Mouse (Mus musculus): ENCODE results near the gene 4930404N11Rik.

DNA sequence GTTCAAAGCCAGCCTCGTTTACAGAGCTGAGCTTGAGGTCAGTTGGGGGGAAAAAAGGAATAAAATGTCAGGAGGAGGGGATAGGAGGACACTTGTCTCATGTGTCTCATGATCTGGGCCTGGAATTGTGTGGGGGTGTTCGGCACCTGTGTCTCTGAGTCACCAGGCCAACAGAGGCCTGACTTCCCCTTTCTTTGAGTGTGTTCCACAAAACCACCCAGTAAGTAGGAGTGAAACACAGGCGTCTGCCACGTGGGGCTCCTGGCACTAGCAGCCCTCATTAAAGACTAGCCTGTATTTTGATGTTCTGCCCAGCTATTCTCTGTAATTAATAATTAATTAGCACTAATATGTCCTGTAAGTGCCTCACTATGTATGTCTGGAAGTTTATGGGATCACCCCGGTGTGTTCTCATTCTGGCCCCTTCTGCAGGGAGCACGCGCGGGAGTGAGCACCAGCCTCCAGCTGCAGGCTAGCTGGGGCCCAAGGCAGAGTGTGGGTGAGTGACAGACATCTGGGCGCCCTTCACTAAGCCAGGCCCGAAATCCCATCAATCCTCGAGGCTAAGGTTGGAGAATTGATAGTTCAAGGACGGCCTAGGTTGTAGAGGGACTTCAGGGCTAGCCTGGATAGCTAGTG is 9.1 kb downstream of the 4930404N11Rik start:
- TF ChIP-seq CTCF (IDR thresholded peaks at IDR 0.05; ENCODE audit: low read depth) (no peak), EP300 (IDR thresholded peaks at IDR 0.05; ENCODE audit: low read depth) (no peak)
